Mouse (Mus musculus): ENCODE results near the gene Ppp1cb. TPM values are rescaled to one million over a fixed set of nuclear protein-coding genes. Genes with fewer than 3 reads are reported as not detected.

Ppp1cb gene
- polyA plus RNA-seq (2016; fragmentation: Nextera tagmentation; extraction: Ambion mirVana) = 124 and 134 TPM in 2 replicates

DNA sequence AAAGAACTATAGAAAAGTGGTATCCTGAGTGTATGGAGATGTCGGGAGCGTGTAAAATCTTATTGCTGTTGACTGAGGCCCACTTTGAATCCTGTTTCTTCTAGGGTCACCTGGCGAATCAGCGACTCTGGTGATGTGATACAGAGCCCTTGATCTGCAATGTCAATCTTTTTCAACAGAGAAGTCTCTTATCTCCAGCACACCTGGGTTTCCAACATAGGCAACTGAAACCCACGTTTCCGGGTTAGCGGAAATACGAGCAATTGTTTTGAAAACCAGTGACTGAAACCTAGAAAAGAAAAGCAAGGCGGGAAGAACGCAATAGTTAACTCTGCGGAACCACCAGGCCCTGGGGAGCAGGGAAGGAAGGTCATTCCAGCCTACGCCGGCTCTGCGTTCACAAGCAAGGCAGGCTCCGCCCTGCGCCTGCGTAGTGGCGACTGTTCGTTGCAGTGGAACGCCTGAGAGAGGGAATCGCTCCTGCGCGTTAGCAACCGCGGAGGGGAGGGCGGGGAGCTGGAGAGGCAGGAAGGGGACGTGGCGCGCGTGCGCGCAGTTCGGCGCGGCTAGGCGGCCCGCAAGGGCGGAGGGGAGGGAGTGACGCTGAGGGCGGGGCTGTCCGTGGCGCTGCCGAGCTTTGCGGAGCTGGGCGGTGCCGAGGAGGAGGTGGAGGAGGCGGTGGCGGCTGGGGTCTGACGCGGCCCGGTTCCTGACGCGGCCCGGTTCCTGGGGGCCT lies at the start of gene Ppp1cb:
Gene Ppp1cb (plus strand): TSS at position 436 of the 736 bp plus-strand sequence.
- 2% methylated on average over 53 of the region's 54 CpGs for WGBS (ENCODE audit: insufficient replicate concordance)
- H3K36me3 ChIP-seq = no peaks in the 10 kb centered on the region
- peak within 1 kb of the TSS; percentile 67 for H3K4me2 ChIP-seq
- ATAC-seq = peak; percentile 98
- peak within 1 kb of the TSS; percentile 99 for H3K27ac ChIP-seq
- H3K4me3 ChIP-seq = peak within 1 kb of the TSS; percentile 93
- H3K9me3 ChIP-seq (replicated peaks) = no peaks in the 10 kb centered on the region
- peaks cover 33% of the 10 kb centered on the region for H3K4me1 ChIP-seq
- no peaks in the 10 kb centered on the region; the same call in 1 of the 2 replicates for H3K27me3 ChIP-seq (replicated peaks)
- peak within 1 kb of the TSS; percentile 99 for H3K9ac ChIP-seq

DNA sequence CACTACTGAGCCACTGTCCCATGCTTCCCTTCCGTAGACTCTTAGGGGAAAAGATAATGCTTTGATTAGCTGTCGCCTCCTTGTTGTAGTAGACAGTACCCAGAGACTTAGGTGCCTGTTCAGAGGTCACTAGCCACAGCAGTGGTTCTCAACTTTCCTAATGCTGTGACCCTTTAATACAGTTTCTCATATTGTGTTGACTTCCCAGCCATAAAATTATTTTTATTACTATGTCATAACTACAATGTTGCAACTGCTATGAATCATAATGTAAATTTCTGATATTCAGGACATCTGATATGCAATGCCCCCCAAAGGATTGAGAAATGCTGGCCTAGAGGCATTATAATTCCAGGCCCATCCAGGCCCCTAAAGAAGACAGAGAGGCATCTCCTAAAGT lies 48.9 kb upstream of the Ppp1cb start:
- Histone ChIP-seq H3K9me3 (replicated peaks) (no peaks in the 10 kb centered on the region), H3K27me3 (replicated peaks) (no peaks in the 10 kb centered on the region), H3K4me3 (no peak overlapping the region), H3K27ac (no peak overlapping the region), H3K9ac (no peak overlapping the region), H3K4me2 (no peak overlapping the region), H3K36me3 (no peaks in the 10 kb centered on the region), H3K4me1 (peaks cover 7% of the 10 kb centered on the region; the same call in 1 of the 2 replicates)
- ATAC-seq = no peak
- WGBS (ENCODE audit: insufficient replicate concordance) = 58% methylated on average over 2 of the region's 2 CpGs

DNA sequence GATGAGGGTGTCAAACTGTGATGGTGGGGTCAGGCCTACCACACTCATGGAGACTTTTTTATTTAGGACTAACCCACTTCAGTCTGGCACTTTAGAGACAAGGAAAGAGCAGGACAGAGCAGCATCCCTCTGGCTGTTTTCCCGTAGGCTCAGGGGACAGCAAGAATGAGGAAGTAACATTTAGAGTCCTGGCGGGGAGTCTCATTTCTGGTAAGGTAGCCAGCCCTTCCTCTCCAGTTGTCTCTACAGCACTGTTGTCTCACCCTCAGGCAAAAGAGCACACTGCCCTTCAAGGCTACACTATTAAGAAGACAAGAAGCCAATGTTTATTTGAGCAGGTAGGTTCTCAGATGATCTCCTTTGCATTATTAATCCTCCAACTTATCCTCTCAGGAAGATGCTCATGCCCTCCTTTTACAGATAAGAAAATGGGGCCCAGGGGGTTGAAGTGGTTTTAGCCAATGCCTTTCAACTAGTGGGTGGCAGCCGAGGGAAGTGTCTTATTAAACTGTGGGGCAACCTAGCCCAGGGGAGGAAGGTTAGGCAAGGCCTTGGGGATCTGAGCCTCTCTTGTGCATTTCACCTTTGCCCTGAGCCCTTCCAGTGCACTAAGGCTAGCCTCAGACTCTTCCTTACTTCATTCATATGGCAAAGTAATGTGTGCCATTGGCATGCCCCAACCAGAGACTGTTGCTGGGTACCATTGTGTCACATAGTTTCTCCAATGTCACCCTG lies 47.5 kb upstream of the Ppp1cb start:
- no peak overlapping the region for H3K4me2 ChIP-seq
- no peaks in the 10 kb centered on the region for H3K9me3 ChIP-seq (replicated peaks)
- 17% methylated on average over 3 of the region's 3 CpGs for WGBS (ENCODE audit: insufficient replicate concordance)

DNA sequence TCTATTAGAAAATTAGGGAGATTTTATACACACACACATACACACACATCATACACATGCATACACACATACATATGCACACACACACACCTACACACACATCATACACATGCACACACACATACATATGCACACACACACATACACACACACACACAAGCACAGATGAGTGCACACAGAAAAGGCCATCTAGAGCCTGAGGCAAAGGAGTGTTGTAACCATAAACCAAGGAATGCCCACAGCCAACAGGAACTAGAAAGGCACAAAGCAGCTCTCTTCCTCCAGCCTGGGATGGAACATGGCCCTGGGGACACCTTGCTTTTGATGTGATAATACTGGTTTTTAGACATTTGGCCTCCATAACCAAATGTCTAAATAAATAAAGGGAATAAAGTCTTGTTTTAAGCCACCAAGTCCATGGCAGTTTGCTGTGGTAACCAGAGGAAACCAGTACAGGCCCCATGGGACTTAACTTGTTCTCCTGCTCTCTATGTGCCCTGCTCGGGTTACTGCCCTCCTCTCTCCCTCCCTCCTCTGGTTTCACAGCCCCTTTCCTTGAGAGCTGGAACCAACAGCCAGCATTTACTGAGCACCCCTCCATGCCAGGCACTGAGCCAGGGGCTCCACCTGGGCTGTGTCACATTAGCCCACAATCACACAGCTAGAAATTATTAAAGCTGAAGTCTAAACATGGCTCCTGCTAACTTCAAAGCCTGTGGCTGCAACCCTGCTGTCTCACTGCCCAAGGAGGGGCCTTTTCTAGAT lies 46.3 kb upstream of the Ppp1cb start:
- WGBS (ENCODE audit: insufficient replicate concordance) = 39% methylated on average over 1 of the region's 1 CpGs
- Histone ChIP-seq H3K4me3 (no peak overlapping the region), H3K27me3 (replicated peaks) (no peaks in the 10 kb centered on the region), H3K9me3 (replicated peaks) (no peaks in the 10 kb centered on the region), H3K36me3 (no peaks in the 10 kb centered on the region), H3K4me2 (no peak overlapping the region), H3K4me1 (peaks cover 7% of the 10 kb centered on the region; the same call in 1 of the 2 replicates), H3K9ac (no peak overlapping the region), H3K27ac (no peak overlapping the region)
- ATAC-seq = no peak

More for the DNA sequence above, 47.5 kb upstream of the Ppp1cb start:
- Histone ChIP-seq H3K4me1 (peaks cover 7% of the 10 kb centered on the region; the same call in 1 of the 2 replicates), H3K9ac (no peak overlapping the region), H3K4me3 (no peak overlapping the region), H3K27ac (no peak overlapping the region), H3K27me3 (replicated peaks) (no peaks in the 10 kb centered on the region), H3K36me3 (no peaks in the 10 kb centered on the region)
- ATAC-seq = no peak

DNA sequence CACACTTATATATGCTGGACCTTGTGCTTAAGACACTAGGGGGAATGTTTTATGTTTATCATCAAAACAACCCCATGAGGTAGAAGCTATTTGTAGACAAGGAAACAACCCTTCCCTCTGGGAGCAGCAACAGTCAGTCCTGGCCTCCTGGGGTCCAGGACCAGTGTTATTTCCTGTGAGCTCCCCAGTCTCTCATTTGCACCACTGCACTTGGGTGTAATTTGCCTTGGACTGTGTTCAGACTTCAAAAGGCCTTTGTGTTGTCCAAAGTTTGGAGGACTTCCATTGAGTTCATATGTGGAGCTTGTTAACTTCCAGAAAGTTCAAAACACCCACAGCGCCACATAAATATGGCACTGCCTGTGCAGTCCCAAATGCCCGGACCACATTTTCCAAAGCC lies 45.6 kb upstream of the Ppp1cb start:
- H3K4me1 ChIP-seq = peaks cover 7% of the 10 kb centered on the region; the same call in 1 of the 2 replicates

DNA sequence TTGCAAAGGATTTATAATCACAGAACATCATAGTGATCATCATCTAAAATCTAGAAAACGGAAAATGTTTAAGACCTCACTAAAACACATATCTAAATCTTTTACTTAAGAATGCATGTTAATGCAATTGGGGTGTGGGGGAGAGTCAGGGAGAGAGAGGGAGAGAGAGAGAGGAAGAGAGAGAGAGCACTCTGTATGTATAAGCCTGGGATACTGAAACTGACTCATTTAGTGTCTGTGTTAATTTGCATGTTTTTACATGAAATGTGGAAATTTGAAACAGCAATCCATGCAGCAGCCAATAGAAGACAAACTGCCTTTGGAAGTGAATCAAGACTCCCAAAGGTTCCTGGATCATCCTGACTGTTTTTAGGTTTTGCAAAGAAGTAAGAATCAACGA lies 45.1 kb upstream of the Ppp1cb start:
- Histone ChIP-seq H3K4me3 (no peak overlapping the region), H3K27ac (no peak overlapping the region), H3K9ac (no peak overlapping the region), H3K4me1 (peaks cover 7% of the 10 kb centered on the region; the same call in 1 of the 2 replicates), H3K4me2 (no peak overlapping the region), H3K27me3 (replicated peaks) (no peaks in the 10 kb centered on the region), H3K36me3 (no peaks in the 10 kb centered on the region), H3K9me3 (replicated peaks) (no peaks in the 10 kb centered on the region)
- 54% methylated on average over 2 of the region's 2 CpGs for WGBS (ENCODE audit: insufficient replicate concordance)
- ATAC-seq = no peak

More for the DNA sequence above, 45.6 kb upstream of the Ppp1cb start:
- ATAC-seq = no peak
- no peak overlapping the region for H3K9ac ChIP-seq
- no peak overlapping the region for H3K27ac ChIP-seq
- WGBS (ENCODE audit: insufficient replicate concordance) = 81% methylated on average over 2 of the region's 2 CpGs
- H3K4me3 ChIP-seq = no peak overlapping the region
- H3K36me3 ChIP-seq = no peaks in the 10 kb centered on the region
- no peaks in the 10 kb centered on the region for H3K9me3 ChIP-seq (replicated peaks)
- H3K4me2 ChIP-seq = no peak overlapping the region
- H3K27me3 ChIP-seq (replicated peaks) = no peaks in the 10 kb centered on the region

DNA sequence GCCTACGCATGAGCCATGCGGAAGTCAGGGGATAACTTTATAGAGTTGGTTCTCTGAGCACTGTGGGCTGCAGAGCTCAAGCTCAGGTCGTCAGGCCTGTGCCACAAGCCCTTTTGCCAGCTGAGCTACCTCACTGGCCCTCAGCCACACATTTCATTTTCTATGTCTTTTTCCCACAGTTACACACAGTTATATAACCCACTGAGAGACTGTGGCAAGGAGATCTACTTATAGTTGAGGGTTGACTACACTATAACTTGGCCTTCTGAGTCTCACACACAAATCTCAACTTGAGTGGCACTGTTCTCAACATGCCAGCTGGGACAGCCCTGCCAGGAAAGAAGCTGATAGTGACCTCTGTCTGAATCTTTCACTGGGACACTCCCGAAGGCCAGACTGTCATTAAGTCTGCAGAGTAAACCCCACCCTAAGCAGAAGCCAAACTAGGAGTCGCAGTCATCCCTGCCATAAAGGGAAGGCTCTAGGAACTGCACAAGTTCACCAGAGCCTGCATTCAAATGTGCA lies 44.1 kb upstream of the Ppp1cb start:
- peaks cover 7% of the 10 kb centered on the region; the same call in 1 of the 2 replicates for H3K4me1 ChIP-seq
- no peak overlapping the region for H3K4me3 ChIP-seq
- ATAC-seq = no peak
- 69% methylated on average over 5 of the region's 5 CpGs for WGBS (ENCODE audit: insufficient replicate concordance)
- no peaks in the 10 kb centered on the region for H3K36me3 ChIP-seq
- H3K4me2 ChIP-seq = no peak overlapping the region
- H3K27ac ChIP-seq = no peak overlapping the region
- H3K27me3 ChIP-seq (replicated peaks) = no peaks in the 10 kb centered on the region
- no peak overlapping the region for H3K9ac ChIP-seq
- no peaks in the 10 kb centered on the region for H3K9me3 ChIP-seq (replicated peaks)

DNA sequence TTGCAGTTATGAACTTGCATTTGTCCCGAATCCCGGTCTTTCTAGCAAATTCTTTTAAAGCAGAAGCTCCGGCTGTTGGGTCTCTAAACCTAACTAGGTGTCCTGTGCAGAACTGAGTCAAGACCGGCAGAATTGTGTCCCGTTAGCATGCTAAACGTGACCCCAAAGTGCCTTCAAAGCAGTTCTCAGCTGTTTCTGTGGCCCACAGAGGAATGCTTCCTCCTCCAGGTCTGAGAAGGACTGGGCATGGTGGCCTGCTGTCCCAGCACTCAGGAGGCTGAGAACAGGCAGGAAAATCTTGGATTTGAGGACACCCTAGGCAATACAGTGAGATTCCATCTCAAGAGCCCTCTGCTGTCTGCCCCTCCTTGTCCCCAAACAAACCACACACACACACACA lies 43.1 kb upstream of the Ppp1cb start:
- Histone ChIP-seq H3K9me3 (replicated peaks) (no peaks in the 10 kb centered on the region), H3K4me3 (no peak overlapping the region), H3K9ac (no peak overlapping the region), H3K4me1 (peaks cover 7% of the 10 kb centered on the region; the same call in 1 of the 2 replicates), H3K27me3 (replicated peaks) (no peaks in the 10 kb centered on the region), H3K4me2 (no peak overlapping the region), H3K36me3 (no peaks in the 10 kb centered on the region), H3K27ac (no peak overlapping the region)
- 72% methylated on average over 6 of the region's 6 CpGs for WGBS (ENCODE audit: insufficient replicate concordance)
- ATAC-seq = no peak

DNA sequence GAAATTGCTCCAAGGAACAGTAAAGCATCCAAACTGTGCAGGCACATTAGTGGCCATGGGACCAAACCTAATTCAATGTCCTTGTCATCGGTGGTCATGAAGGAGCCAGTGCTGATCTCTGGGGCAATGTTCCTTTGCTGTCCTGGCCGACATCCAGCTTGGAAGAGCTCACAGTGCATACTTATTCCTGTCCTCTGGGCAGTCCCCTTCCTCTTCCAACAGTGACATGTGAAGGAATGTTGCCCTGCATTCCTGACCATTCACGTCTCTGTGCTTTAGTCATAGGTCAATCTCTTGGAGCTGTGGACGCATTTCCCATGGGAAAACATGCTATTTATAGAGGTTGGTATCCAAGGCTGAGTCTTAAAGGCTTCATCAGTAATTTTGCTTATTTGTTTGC lies 41.8 kb upstream of the Ppp1cb start:
- WGBS (ENCODE audit: insufficient replicate concordance) = 49% methylated on average over 4 of the region's 4 CpGs
- Histone ChIP-seq H3K36me3 (no peaks in the 10 kb centered on the region), H3K4me3 (no peak overlapping the region), H3K27ac (no peak overlapping the region), H3K27me3 (replicated peaks) (no peaks in the 10 kb centered on the region), H3K4me1 (peaks cover 5% of the 10 kb centered on the region), H3K9ac (no peak overlapping the region), H3K4me2 (no peak overlapping the region), H3K9me3 (replicated peaks) (no peaks in the 10 kb centered on the region)
- no peak for ATAC-seq

DNA sequence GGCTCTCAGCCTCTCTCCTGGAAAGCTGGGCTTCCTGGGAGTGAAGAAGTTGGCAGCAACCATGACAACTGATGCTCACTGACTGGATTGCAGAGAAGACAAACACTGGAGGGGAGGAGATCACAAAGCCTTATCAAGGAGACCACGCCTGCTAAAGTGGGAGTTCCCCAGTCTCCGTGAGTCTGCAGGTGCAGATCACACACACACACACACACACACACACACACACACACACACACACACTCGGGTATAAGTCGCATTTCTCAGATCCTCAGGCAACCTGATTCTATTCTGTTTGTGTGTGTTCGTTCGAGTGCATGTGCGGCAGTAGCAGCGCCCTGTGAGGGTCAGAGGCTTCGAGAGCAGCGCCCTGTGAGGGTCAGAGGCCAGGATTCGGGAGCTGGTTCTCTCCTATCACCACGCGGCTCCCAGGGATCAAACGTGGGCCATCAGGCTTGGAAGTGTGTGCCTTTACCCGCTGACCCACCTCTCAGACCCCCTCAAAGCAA lies 36.5 kb upstream of the Ppp1cb start:
- Histone ChIP-seq H3K27ac (no peak overlapping the region), H3K9me3 (replicated peaks) (no peaks in the 10 kb centered on the region), H3K36me3 (no peaks in the 10 kb centered on the region), H3K4me3 (no peak overlapping the region), H3K4me1 (peaks cover 12% of the 10 kb centered on the region), H3K27me3 (replicated peaks) (no peaks in the 10 kb centered on the region), H3K4me2 (peak overlapping the region; percentile 35; the same call in 1 of the 2 replicates), H3K9ac (no peak overlapping the region)
- 38% methylated on average over 15 of the region's 15 CpGs for WGBS (ENCODE audit: insufficient replicate concordance)
- ATAC-seq = peak; percentile 55; the same call in 1 of the 2 replicates

DNA sequence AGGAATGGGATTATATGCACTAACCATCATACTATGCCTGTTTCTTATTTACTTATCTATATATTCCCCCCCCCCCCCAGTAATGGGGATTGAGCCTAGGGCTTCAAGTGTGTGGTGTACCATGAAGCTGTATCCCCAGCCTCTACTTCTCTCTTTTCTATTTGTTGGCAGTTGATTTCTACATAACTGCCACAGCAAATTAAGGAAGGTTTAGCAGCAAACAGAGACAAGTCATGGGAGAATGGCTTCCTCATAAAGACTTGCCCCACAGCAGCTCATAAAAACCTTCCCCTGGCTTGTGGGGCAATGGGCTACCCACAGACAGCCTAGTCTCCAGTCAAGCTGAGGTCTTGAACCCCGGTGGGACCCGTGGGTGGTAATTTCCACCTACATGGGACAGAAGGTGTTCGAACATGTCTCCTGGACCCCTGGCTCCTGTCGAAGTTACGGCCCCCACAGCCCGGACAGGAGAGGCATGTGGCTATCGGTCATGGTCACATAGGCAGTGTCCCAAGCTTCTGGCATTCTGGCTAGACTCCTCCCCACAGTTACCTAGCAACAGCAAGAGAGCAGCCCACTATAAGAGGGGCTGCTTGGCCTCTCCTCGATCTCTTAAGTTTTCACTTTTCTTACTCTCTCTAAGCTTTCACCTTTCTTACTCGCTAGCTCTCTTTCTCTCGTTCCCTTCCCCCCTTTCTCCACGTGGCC lies 35.1 kb upstream of the Ppp1cb start:
- WGBS (ENCODE audit: insufficient replicate concordance) = 73% methylated on average over 11 of the region's 11 CpGs
- peaks cover 12% of the 10 kb centered on the region for H3K4me1 ChIP-seq
- no peak for ATAC-seq
- H3K27me3 ChIP-seq (replicated peaks) = no peaks in the 10 kb centered on the region
- no peak overlapping the region for H3K4me2 ChIP-seq
- no peaks in the 10 kb centered on the region for H3K9me3 ChIP-seq (replicated peaks)
- H3K36me3 ChIP-seq = no peaks in the 10 kb centered on the region
- no peak overlapping the region for H3K9ac ChIP-seq
- H3K27ac ChIP-seq = no peak overlapping the region
- no peak overlapping the region for H3K4me3 ChIP-seq

Data from liver, embryonic 12.5 days (tissue).